Mouse (Mus musculus): ENCODE measurements at regions not wholly inside any gene's neighbourhood (a gene's known extent, or its start where the extent isn't known, plus 50 kb on each side); places are given as distances from the start of the nearest gene placed in this dataset.

GRCm38 (mm10) chr9:67136166-67136565 is 87.0 kb upstream of the Tpm1 start:
- Histone ChIP-seq H3K36me3 (no peaks in the 10 kb centered on the region), H3K4me3 (no peak overlapping the region), H3K4me2 (replicated peaks) (no peak overlapping the region), H3K9ac (no peak overlapping the region), H3K9me3 (replicated peaks) (no peaks in the 10 kb centered on the region), H3K27ac (no peak overlapping the region), H3K27me3 (no peaks in the 10 kb centered on the region; the same call in 1 of the 2 replicates), H3K4me1 (peaks cover 28% of the 10 kb centered on the region)
- WGBS = 81% methylated on average over 6 of the region's 6 CpGs
- ATAC-seq (ENCODE audit: low FRiP score) = no peak

- Histone ChIP-seq H3K9me3 (replicated peaks) (no peaks in the 10 kb centered on the region), H3K4me2 (replicated peaks) (no peak overlapping the region), H3K27ac (no peak overlapping the region), H3K4me3 (no peak overlapping the region), H3K36me3 (no peaks in the 10 kb centered on the region), H3K27me3 (no peaks in the 10 kb centered on the region; the same call in 1 of the 2 replicates), H3K4me1 (peaks cover 26% of the 10 kb centered on the region), H3K9ac (no peak overlapping the region)
- no peak for ATAC-seq (ENCODE audit: low FRiP score)
- WGBS = 78% methylated on average over 6 of the region's 6 CpGs
Measured at GRCm38 (mm10) chr9:67134378-67134777, 85.2 kb upstream of the Tpm1 start.

DNA sequence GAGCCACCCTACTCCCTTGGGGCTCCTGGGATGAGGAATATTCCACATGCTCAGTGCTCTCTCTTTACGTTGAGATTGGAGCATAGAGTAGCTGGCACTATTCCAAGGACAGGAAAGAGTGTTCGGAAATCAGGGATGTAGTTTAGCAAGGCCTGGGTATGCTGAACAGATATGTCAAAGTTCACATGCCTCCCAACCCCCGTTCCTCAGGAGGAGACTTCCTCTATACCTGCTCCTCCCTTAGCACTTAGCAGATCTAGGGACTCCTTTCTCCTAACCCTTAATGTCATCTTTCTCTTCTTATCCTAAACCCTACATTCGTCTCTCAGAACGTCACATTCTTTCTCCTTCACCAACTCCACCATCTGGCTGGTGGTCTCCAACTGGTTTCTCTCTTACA is 83.2 kb upstream of the Tpm1 start:
- 77% methylated on average over 5 of the region's 5 CpGs for WGBS
- Histone ChIP-seq H3K9me3 (replicated peaks) (no peaks in the 10 kb centered on the region), H3K4me2 (replicated peaks) (no peak overlapping the region), H3K4me1 (peaks cover 20% of the 10 kb centered on the region), H3K27me3 (no peaks in the 10 kb centered on the region; the same call in 1 of the 2 replicates), H3K36me3 (no peaks in the 10 kb centered on the region), H3K9ac (no peak overlapping the region), H3K4me3 (no peak overlapping the region), H3K27ac (no peak overlapping the region)
- ATAC-seq (ENCODE audit: low FRiP score) = no peak

- H3K9ac ChIP-seq = no peak overlapping the region
- peaks cover 11% of the 10 kb centered on the region; the same call in 1 of the 2 replicates for H3K4me1 ChIP-seq
- H3K4me2 ChIP-seq (replicated peaks) = no peak overlapping the region
- no peaks in the 10 kb centered on the region for H3K36me3 ChIP-seq
- H3K27me3 ChIP-seq = no peaks in the 10 kb centered on the region; the same call in 1 of the 2 replicates
- 63% methylated on average over 8 of the region's 8 CpGs for WGBS
- H3K27ac ChIP-seq = peak overlapping the region; percentile 44; the same call in 1 of the 2 replicates
- H3K9me3 ChIP-seq (replicated peaks) = no peaks in the 10 kb centered on the region
- no peak for ATAC-seq (ENCODE audit: low FRiP score)
- H3K4me3 ChIP-seq = no peak overlapping the region
Measured at GRCm38 (mm10) chr9:67130730-67131440, 81.7 kb upstream of the Tpm1 start.

- no peak overlapping the region for H3K27ac ChIP-seq
- H3K9ac ChIP-seq = no peak overlapping the region
- no peak overlapping the region for H3K4me3 ChIP-seq
- no peak for ATAC-seq (ENCODE audit: low FRiP score)
- WGBS = 84% methylated on average over 3 of the region's 3 CpGs
- no peaks in the 10 kb centered on the region; the same call in 1 of the 2 replicates for H3K27me3 ChIP-seq
- H3K36me3 ChIP-seq = no peaks in the 10 kb centered on the region
- no peaks in the 10 kb centered on the region for H3K9me3 ChIP-seq (replicated peaks)
- H3K4me1 ChIP-seq = peaks cover 11% of the 10 kb centered on the region; the same call in 1 of the 2 replicates
- H3K4me2 ChIP-seq (replicated peaks) = no peak overlapping the region
Measured at GRCm38 (mm10) chr9:67129891-67130290, 80.7 kb upstream of the Tpm1 start.

- no peak overlapping the region for H3K4me2 ChIP-seq (replicated peaks)
- no peaks in the 10 kb centered on the region for H3K9me3 ChIP-seq (replicated peaks)
- H3K27ac ChIP-seq = no peak overlapping the region
- 92% methylated on average over 3 of the region's 3 CpGs for WGBS
- H3K4me1 ChIP-seq = peaks cover 11% of the 10 kb centered on the region; the same call in 1 of the 2 replicates
- ATAC-seq (ENCODE audit: low FRiP score) = no peak
- no peak overlapping the region for H3K4me3 ChIP-seq
- no peaks in the 10 kb centered on the region for H3K36me3 ChIP-seq
- H3K27me3 ChIP-seq = no peaks in the 10 kb centered on the region; the same call in 1 of the 2 replicates
- H3K9ac ChIP-seq = no peak overlapping the region
Measured at GRCm38 (mm10) chr9:67129095-67129494, 79.9 kb upstream of the Tpm1 start.

DNA sequence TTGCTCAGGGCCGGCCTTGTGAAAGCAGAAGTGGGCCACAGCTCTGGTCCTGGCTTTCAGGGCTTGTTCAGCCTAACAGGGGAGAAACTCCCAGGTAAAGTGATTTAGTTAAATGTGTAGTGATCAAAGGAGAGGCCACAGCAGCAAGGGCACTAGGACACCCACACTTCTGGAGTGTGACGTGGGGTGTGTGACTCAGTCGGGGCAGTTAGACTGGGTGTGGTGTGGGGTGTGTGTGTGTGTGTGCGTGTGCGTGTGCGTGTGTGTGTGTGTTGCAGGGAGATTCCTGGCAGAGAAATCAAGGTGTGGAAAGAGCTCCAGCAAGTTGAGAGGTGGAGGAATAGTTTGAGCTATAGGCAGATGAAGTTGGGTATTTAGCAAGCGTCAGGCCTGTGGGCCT is 72.5 kb upstream of the Tpm1 start:
- 91% methylated on average over 7 of the region's 7 CpGs for WGBS
- H3K9ac ChIP-seq = no peak overlapping the region
- no peaks in the 10 kb centered on the region for H3K27me3 ChIP-seq
- H3K4me2 ChIP-seq (replicated peaks) = no peak overlapping the region
- ATAC-seq (ENCODE audit: low FRiP score) = no peak
- no peaks in the 10 kb centered on the region for H3K9me3 ChIP-seq (replicated peaks)
- no peak overlapping the region for H3K4me3 ChIP-seq
- no peaks in the 10 kb centered on the region for H3K36me3 ChIP-seq
- H3K27ac ChIP-seq = no peak overlapping the region
- H3K4me1 ChIP-seq = no peaks in the 10 kb centered on the region

- Histone ChIP-seq H3K9ac (no peak overlapping the region), H3K4me3 (no peak overlapping the region), H3K36me3 (no peaks in the 10 kb centered on the region), H3K4me2 (replicated peaks) (no peak overlapping the region), H3K4me1 (no peaks in the 10 kb centered on the region), H3K27ac (no peak overlapping the region), H3K27me3 (no peaks in the 10 kb centered on the region), H3K9me3 (replicated peaks) (no peaks in the 10 kb centered on the region)
- WGBS = 84% methylated on average over 6 of the region's 6 CpGs
- no peak for ATAC-seq (ENCODE audit: low FRiP score)
Measured at GRCm38 (mm10) chr9:67118880-67119644, 69.9 kb upstream of the Tpm1 start.

DNA sequence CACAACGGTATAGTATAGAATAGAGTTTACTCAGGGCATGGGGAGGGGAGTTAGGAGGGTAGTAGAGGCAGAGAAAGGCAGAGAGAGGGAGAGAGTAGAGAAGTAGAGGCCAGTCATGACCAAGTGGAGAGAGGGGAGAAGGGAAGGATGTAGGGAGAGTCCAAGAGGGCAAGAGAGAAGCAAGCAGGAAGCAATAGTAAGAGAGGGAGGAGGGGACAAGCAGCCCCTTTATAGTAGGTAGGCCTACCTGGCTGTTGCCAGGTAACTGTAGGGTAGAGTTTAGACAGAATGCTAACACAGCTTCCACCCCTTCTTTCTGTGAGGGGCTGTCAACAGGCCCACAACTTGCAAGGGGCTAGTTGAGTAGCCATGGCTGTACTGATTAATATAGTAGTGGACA is 69.2 kb upstream of the Tpm1 start:
- WGBS = 93% methylated on average over 1 of the region's 1 CpGs
- no peaks in the 10 kb centered on the region for H3K36me3 ChIP-seq
- H3K4me3 ChIP-seq = no peak overlapping the region
- no peak overlapping the region for H3K27ac ChIP-seq
- no peak for ATAC-seq (ENCODE audit: low FRiP score)
- no peak overlapping the region for H3K4me2 ChIP-seq (replicated peaks)
- H3K4me1 ChIP-seq = no peaks in the 10 kb centered on the region
- no peak overlapping the region for H3K9ac ChIP-seq
- H3K27me3 ChIP-seq = no peaks in the 10 kb centered on the region
- no peaks in the 10 kb centered on the region for H3K9me3 ChIP-seq (replicated peaks)

- Histone ChIP-seq H3K4me3 (no peak overlapping the region), H3K9ac (no peak overlapping the region), H3K27me3 (no peaks in the 10 kb centered on the region), H3K9me3 (replicated peaks) (no peaks in the 10 kb centered on the region), H3K36me3 (no peaks in the 10 kb centered on the region), H3K27ac (no peak overlapping the region), H3K4me2 (replicated peaks) (no peak overlapping the region), H3K4me1 (peaks cover under 1% of the 10 kb centered on the region; the same call in 1 of the 2 replicates)
- 89% methylated on average over 5 of the region's 5 CpGs for WGBS
- no peak for ATAC-seq (ENCODE audit: low FRiP score)
Measured at GRCm38 (mm10) chr9:67117639-67118038, 68.4 kb upstream of the Tpm1 start.

DNA sequence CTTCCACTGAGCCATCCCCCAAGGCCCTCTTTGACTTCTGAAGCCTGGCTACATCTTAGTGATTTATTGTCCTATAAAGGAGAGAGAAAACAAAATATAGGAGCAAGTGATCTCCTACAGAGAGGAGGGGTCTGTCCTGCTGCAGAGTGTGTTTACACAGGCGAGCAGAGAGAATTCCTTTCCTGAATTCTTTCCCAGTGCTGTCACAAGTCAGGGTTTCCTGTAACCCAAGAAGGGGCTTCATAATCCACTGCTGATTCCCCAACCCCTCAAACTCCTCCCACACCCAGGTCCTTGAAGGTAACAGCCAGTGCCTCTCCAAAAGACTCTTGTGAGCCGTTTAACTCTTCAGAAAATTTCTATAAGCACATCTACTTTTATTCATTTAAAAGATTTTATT is 66.8 kb upstream of the Tpm1 start:
- H3K4me3 ChIP-seq = no peak overlapping the region
- no peak overlapping the region for H3K4me2 ChIP-seq (replicated peaks)
- no peaks in the 10 kb centered on the region for H3K9me3 ChIP-seq (replicated peaks)
- no peaks in the 10 kb centered on the region for H3K36me3 ChIP-seq
- H3K27ac ChIP-seq = peak overlapping the region; percentile 25; the same call in 1 of the 2 replicates
- H3K27me3 ChIP-seq = no peaks in the 10 kb centered on the region
- 50% methylated on average over 2 of the region's 2 CpGs for WGBS
- peaks cover 10% of the 10 kb centered on the region; the same call in 1 of the 2 replicates for H3K4me1 ChIP-seq
- no peak for ATAC-seq (ENCODE audit: low FRiP score)
- no peak overlapping the region for H3K9ac ChIP-seq

- ATAC-seq (ENCODE audit: low FRiP score) = no peak
- Histone ChIP-seq H3K27ac (no peak overlapping the region), H3K36me3 (no peaks in the 10 kb centered on the region), H3K4me1 (peaks cover 10% of the 10 kb centered on the region; the same call in 1 of the 2 replicates), H3K4me3 (no peak overlapping the region), H3K9ac (no peak overlapping the region), H3K9me3 (replicated peaks) (no peaks in the 10 kb centered on the region), H3K27me3 (no peaks in the 10 kb centered on the region), H3K4me2 (replicated peaks) (no peak overlapping the region)
- WGBS = 66% methylated on average over 5 of the region's 5 CpGs
Measured at GRCm38 (mm10) chr9:67114099-67114498, 64.9 kb upstream of the Tpm1 start.

Measured in hindbrain, embryonic 12.5 days (tissue).